Mouse (Mus musculus) G1E (cell line): ENCODE data around the gene Dip2b. TPM values are rescaled to one million over a fixed set of nuclear protein-coding genes. Genes with fewer than 3 reads are reported as not detected.

ENCODE experiments used
- ATAC-seq: 2 replicates; pipeline ENCODE4 v1.8.0; 2016; ENCODE audit warnings: mild to moderate bottlenecking; ENCODE audit not compliant: insufficient number of reproducible peaks, poor library complexity, low FRiP score, severe bottlenecking; ENCODE audit errors: extremely low read depth
- DNase-seq: peaks from one replicate; pipeline ENCODE4 v3.0.0; 2012; ENCODE audit warnings: low spot score
- H3K27me3 ChIP-seq: 2 replicates; pipeline ENCODE4 v1.6.1; 2012; ENCODE audit warnings: mild to moderate bottlenecking, low read length, inconsistent platforms; ENCODE audit not compliant: insufficient read depth
- H3K36me3 ChIP-seq: replicated peaks from 2 replicates; pipeline ENCODE3; 2012; ENCODE audit warnings: mild to moderate bottlenecking, inconsistent platforms
- H3K4me1 ChIP-seq: 2 replicates; pipeline ENCODE4 v1.6.1; 2012; ENCODE audit warnings: low read depth, low read length, inconsistent platforms, mixed read lengths; ENCODE audit not compliant: insufficient read depth
- H3K4me3 ChIP-seq: 2 replicates; pipeline ENCODE4 v1.5.1; 2012; ENCODE audit warnings: low read depth, mild to moderate bottlenecking, inconsistent platforms, low read length, moderate library complexity, mixed read lengths
- H3K9me3 ChIP-seq: replicated peaks from 2 replicates; pipeline ENCODE4 v1.6.1; 2012; ENCODE audit warnings: inconsistent platforms
- CTCF ChIP-seq: IDR thresholded peaks from 2 replicates; pipeline ENCODE4 v1.5.1; 2012; ENCODE audit warnings: low read depth, low read length, inconsistent platforms, mixed read lengths
- GATA1 ChIP-seq: IDR thresholded peaks from 2 replicates; pipeline ENCODE4 v1.6.1; 2012; ENCODE audit warnings: borderline replicate concordance, low read length, inconsistent platforms, mixed read lengths
- GATA2 ChIP-seq: IDR thresholded peaks from 2 replicates; pipeline ENCODE4 v1.6.1; 2012; ENCODE audit warnings: low read depth, low read length, inconsistent platforms, borderline replicate concordance
- POLR2AphosphoS5 ChIP-seq: IDR thresholded peaks from 2 replicates; pipeline ENCODE4 v1.6.1; 2012; ENCODE audit warnings: low read depth, low read length, inconsistent platforms; ENCODE audit not compliant: insufficient replicate concordance
- TAL1 ChIP-seq: conservative IDR thresholded peaks from 2 replicates; pipeline ENCODE4 v1.6.1; 2012; ENCODE audit warnings: low read depth, low read length, inconsistent platforms, mixed read lengths
- polyA plus RNA-seq: library from polyadenylated mRNA; stranded (reverse); fragments of >175 nt; gene quantifications from 2 replicates; pipeline ENCODE4 v1.2.3, GENCODE M21; 2012
- total RNA-seq, 2 experiments: library from RNA; stranded (forward) in 1 of 2; stranded (reverse) in 1 of 2; fragments of 200-1000 nt in 1 of 2; fragments of >200 nt in 1 of 2; fragmentation: Nextera tagmentation in 1 of 2; gene quantifications; 2 replicates each; pipeline ENCODE4 v1.2.3; 2014 to 2017

Gene Dip2b
- total and polyA plus RNA-seq, 3 experiments = 4.4 to 36.8 (median 21.8) TPM

DNA sequence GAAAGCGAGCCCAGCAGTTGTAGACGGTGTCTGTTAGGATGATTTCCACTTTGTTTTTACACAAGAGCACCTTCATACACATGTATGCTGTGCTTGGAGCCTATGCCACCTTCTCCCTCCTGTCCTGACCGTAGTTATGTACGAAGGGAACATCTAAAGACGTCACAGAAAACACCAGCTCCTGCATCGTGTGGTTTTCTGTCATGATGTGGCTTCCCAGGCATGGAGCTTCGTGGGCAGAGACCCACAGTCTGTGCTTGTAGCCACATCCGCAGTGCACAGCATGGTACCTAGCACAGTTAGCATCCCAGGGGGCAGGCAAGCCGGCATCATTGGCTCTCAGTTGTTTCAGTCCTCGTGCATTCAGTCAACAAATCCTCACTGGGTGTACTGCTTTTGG, 143.4 kb downstream of the Dip2b start:
- peaks cover 10% of the 10 kb centered on the region for H3K4me1 ChIP-seq
- no peak overlapping the region for H3K4me3 ChIP-seq
- H3K27me3 ChIP-seq = no peaks in the 10 kb centered on the region
- H3K36me3 ChIP-seq = peaks cover 89% of the 10 kb centered on the region
- H3K9me3 ChIP-seq = no peaks in the 10 kb centered on the region
- TF ChIP-seq GATA1 = no peak
- no peak for TF ChIP-seq TAL1
- no peak for TF ChIP-seq CTCF
- TF ChIP-seq POLR2AphosphoS5 = no peak
- TF ChIP-seq GATA2 = no peak
- DNase-seq (no peak), ATAC-seq (no peak)

DNA sequence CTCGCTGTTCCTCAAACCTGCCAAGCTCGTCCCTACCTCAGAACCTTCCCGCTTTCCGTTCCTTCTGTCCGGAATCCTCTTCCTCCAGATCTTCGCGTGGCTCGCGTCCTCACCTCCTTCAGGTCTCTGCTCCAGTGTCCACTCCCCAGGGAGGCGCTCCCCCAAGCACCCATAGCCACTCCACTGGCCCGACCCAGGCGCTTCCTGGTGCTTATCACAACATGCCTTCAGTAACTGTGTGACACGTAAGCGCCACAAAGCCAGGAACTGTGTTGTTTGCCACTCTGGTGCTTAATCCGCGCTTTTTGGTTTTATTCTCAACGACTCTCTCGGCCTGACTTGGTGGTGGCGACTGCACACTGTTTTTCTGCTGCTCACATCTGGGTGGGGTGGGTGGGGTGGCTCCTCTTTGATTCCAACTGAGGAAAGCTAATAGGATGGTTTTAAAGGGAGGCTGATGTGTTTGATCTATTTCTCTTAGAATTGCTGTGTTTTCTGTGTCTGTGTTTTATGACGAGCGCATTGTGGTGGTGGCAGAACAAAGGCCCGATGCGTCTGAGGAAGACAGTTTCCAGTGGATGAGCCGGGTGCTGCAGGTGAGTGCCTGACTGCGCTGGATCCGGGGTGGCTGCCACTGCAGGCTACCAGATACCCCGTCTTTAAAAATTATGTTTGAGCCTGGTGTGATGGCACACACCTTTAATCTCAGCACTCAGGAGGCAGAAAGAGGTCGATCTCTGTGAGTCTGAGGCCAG, 144.2 kb downstream of the Dip2b start:
- DNase-seq (no peak), ATAC-seq (no peak)
- no peaks in the 10 kb centered on the region for H3K27me3 ChIP-seq
- no peaks in the 10 kb centered on the region for H3K9me3 ChIP-seq
- peaks cover 16% of the 10 kb centered on the region for H3K4me1 ChIP-seq
- peaks cover 90% of the 10 kb centered on the region for H3K36me3 ChIP-seq
- no peak overlapping the region for H3K4me3 ChIP-seq
- TF ChIP-seq GATA1 (no peak), GATA2 (no peak), CTCF (no peak), TAL1 (no peak), POLR2AphosphoS5 (no peak)

DNA sequence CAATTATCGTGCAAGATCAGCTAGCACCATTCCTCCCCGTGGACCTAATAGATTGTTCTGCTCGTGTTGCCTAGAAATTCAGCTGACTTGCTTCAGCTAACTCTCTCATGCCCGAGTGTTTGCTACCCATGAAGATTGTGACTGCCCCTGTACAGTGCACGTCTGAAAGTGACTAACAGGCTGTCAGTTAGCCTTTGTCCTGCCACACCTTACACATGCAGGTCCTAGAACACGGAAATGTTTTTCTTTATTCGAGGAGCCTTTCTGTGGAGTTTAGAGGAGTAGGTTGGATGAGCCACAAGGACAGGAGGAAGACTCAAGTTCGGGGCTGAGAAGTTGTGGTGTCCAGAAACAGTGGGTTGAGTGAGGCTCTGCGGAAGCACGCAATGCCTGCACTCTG, 145.0 kb downstream of the Dip2b start:
- DNase-seq (no peak), ATAC-seq (no peak)
- Histone ChIP-seq H3K36me3 (peaks cover 87% of the 10 kb centered on the region), H3K27me3 (no peaks in the 10 kb centered on the region), H3K4me1 (peaks cover 16% of the 10 kb centered on the region), H3K9me3 (no peaks in the 10 kb centered on the region), H3K4me3 (no peak overlapping the region)
- TF ChIP-seq GATA1 = no peak
- TF ChIP-seq POLR2AphosphoS5 = no peak
- no peak for TF ChIP-seq CTCF
- no peak for TF ChIP-seq TAL1
- no peak for TF ChIP-seq GATA2

DNA sequence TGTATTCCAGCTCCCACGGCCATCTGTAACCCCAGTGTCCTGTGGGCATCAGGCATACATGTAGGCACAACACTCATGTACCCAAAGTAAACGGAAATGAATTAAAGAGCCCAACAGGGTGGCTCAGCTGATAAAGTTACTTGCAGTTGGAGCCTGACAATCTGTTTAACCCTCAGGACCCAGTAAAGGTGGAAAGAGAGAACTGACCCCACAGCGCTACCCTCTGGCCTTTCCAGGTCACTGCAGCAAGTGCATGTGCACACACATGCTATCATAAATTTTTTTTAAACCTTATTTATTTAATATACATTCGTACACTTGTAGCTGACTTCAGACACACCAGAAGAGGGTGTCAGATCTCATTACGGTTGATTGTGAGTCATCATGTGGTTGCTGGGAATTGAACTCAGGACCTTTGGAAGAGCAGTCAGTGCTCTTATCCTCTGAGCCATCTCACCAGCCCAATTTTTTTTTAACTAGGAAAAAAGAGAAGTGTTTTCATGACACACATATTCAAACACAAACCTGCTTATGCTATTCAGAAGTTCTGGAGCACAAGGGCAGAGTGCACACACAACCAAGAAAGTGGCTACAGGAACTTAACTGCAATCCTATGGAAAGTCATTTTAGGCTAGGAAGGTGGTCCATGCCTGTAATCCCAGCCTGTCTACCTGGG, 146.5 kb downstream of the Dip2b start:
- Histone ChIP-seq H3K9me3 (no peaks in the 10 kb centered on the region), H3K4me3 (no peak overlapping the region), H3K27me3 (no peaks in the 10 kb centered on the region), H3K4me1 (peaks cover 17% of the 10 kb centered on the region), H3K36me3 (peaks cover 93% of the 10 kb centered on the region)
- no peak for ATAC-seq
- TF ChIP-seq POLR2AphosphoS5 = no peak
- no peak for TF ChIP-seq GATA2
- no peak for TF ChIP-seq CTCF
- no peak for TF ChIP-seq TAL1
- TF ChIP-seq GATA1 = no peak
- DNase-seq = no peak

DNA sequence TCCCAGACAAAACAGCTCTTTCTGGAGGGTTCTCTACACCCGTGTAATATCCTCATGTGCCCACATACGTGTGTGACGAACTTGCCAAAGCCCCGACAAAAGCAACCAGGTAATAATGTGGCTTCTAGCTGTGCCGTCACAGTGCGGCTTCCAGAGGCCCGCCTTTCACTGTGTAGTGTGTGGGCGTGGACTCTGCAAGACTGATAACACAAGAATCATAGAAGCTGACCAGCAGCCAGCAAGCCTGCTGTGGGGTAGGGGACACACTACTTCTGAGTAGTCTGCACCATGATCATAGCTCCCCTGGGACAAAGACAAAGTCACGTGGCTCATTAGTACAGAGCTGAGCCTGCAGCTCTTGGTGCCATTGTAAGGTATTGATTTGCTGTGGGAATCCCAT, 147.8 kb downstream of the Dip2b start:
- Histone ChIP-seq H3K4me3 (no peak overlapping the region), H3K9me3 (no peaks in the 10 kb centered on the region), H3K36me3 (peaks cover 93% of the 10 kb centered on the region), H3K27me3 (no peaks in the 10 kb centered on the region), H3K4me1 (peaks cover 17% of the 10 kb centered on the region)
- TF ChIP-seq POLR2AphosphoS5 = no peak
- TF ChIP-seq GATA2 = no peak
- DNase-seq = no peak
- no peak for ATAC-seq

DNA sequence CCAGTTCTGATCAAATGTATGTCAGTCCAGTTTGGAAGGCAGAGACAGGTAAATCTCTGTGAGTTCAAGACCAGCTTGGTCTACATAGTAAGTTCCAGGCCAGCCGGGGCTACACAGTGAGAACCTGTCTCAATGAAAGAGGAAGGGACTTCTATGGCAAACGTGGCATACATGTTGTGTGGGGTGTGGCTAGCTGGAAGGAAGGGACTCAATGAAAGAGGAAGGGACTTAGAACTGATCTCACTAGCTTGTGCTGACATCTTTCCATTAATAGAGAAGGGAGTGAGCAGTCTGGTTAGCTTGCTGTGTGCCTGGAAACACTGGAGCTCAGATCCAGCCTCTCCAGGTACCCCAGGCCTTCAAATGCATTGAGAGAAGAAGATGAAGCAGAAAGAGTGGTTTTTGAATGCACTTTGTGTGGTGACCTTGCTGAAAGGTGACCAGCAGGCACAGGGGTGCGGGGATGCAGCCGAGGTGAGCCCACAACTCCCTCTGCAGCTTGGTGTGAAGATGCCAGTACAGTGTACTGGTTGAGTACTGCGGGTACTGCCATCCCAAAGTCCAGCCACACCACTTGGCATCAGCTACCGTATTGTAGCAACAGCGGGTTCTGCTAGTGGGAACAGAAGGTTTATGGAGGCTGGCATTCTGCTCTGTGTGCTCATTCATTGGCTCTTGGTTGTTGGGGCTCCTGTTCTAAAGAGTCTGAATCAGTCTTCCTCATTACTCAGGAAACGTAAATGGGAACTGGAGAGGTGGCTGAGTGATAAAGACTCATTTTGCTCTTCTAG, 148.6 kb downstream of the Dip2b start:
- Histone ChIP-seq H3K4me1 (peaks cover 17% of the 10 kb centered on the region), H3K27me3 (no peaks in the 10 kb centered on the region), H3K4me3 (no peak overlapping the region), H3K36me3 (peaks cover 93% of the 10 kb centered on the region), H3K9me3 (no peaks in the 10 kb centered on the region)
- TF ChIP-seq POLR2AphosphoS5 (no peak), TAL1 (no peak), CTCF (no peak), GATA1 (no peak), GATA2 (no peak)
- no peak for DNase-seq
- no peak for ATAC-seq
